Mouse (Mus musculus): ENCODE results near the gene Sec16a.

Gene Sec16a

GRCm38 (mm10) chr2:26444946-26445665 is at the start of gene Sec16a:
Sec16a (minus strand) TSS chr2:26445216.
- DNase-seq: peak; percentile 100

DNA sequence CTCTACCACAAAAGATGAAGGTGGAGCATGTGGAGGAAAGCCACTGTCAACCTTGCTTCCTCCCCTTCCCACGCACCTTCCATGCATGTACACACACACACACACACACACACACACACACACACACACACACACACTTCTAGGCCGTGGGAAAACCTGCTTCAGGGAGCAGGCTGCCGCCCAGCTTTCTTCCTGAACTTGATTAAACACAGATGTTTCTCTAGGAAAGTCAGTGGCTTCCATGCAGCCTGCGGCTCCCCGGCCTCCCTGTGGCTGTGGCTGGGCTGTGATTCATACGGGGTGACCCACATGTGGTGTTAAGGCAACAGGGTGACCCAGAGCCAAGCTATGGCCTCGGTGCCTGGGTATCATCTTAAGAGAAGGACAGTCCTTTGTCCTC is 49.4 kb upstream of the Sec16a start:
- DNase-seq: no peak

GRCm38 (mm10) chr2:26493021-26493781 is 48.2 kb upstream of the Sec16a start:
- DNase-seq: peak; percentile 66

DNA sequence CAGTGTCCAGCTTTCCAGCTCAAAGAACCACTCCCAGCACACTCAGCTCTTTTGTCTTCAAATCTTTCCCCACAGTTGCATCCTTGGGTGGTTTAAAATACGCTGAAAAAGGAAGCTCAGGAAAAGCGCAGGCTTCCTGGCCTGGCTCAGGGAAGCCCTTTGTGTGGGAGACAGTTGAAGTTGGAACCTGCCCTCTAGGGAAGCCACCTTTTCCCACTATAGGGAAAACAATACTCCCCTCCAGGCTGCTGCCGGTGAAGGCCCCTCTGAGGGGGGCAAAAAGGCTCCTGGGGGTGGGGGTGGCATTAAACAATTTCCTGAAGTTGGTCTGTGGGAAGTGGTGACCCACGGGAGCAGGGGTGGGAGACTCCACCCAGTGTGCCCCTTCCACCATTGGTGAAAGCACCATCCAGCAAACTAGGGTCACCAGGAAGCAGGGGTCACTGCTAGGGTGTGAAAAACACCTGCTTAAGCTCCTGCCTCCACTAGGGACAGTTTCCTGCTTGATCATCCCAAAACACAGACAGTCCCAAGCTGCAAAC is 45.8 kb upstream of the Sec16a start:
- DNase-seq: no peak

DNA sequence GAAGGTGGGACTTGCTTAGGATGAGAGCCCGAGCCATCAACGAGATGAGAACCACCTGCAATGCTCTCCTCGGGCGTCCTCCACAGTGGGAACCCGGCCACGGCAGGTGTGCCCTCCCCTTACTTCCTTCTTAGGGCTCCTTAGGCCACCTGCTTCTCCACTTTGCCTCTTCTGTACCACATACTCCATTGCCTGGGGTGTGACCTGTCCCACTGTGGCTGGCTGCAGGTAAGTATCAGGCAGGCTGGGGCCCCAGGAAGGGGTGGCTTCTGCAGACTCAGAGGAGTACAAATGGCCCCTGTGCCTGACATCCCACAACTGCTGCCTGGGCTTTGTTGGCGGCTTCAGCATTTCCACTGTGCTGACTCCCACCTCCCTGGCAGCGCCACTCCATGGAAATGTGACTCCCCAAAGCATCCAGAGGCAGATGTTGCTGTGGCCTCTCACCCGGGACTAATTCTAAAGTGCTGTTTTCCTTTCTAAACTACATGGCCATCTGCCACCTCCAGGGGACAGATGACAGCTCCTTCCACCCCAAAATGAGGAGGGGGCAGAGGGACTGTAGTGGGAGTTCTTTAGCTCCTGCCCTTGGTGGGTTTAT is 43.6 kb upstream of the Sec16a start:
- peak; percentile 51 for DNase-seq

DNA sequence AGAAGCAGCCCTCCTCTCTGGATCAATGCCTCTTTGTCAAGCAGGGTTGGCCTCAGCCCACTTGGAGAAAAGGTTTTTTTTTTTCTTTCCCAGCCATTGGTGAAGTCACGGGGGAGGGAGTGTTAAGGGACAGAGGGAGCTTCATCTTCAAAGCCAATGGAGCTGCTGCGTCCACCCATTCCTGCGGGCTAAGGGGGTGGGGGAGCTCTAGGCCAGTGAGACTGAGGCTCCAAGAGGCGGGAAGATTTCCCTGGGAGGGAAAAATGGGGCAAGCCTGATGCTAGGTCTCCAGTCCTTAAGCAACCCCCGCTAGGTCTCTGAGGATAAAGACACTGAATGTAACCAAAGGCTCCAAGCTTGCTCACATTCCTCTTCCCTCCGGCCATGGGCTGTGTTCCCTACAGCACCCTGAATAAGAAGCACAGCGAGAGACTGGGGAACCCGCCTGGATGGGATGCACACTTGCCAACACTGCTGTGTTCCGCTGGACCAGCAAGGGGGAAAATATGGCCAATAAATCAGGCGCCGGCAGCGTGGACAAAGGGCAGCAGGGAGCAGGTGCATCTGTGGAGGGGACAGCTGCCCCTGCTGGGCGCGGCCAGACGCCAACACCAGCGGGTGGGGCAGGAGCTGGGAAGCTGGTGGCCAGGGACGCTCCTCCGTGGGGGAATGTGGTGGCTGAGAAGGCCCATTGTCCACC is 42.5 kb upstream of the Sec16a start:
- no peak for DNase-seq

DNA sequence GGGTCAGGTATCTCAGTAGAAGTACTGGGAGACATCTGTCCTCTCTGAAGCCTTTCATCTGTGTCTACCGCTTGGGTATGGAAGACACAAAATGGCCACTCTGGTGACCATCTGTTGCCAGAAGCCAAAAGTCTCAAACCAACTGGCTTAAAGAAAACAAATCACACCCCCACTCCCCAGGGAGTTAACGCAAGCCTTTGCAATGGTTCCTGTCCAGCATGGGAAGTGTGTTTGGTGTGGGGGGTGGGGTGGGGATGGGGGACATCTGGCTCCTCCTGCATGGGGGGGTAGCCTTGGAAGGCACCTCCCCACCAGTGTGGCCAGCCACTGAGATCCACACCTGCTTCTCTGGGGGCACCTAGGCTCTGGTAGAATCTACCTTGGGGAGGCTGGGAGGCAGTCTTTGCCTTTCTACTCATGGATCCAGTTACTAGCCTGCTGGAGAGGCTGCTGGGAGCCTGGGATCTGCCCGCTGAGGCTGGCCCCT is 41.9 kb upstream of the Sec16a start:
- DNase-seq: no peak

- no peak for DNase-seq
Measured at GRCm38 (mm10) chr2:26486264-26486810, 41.3 kb upstream of the Sec16a start.

GRCm38 (mm10) chr2:26485710-26486109 is 40.7 kb upstream of the Sec16a start:
- DNase-seq: no peak

GRCm38 (mm10) chr2:26485278-26485677 is 40.3 kb upstream of the Sec16a start:
- no peak for DNase-seq

GRCm38 (mm10) chr2:26484169-26484568 is 39.2 kb upstream of the Sec16a start:
- no peak for DNase-seq

DNA sequence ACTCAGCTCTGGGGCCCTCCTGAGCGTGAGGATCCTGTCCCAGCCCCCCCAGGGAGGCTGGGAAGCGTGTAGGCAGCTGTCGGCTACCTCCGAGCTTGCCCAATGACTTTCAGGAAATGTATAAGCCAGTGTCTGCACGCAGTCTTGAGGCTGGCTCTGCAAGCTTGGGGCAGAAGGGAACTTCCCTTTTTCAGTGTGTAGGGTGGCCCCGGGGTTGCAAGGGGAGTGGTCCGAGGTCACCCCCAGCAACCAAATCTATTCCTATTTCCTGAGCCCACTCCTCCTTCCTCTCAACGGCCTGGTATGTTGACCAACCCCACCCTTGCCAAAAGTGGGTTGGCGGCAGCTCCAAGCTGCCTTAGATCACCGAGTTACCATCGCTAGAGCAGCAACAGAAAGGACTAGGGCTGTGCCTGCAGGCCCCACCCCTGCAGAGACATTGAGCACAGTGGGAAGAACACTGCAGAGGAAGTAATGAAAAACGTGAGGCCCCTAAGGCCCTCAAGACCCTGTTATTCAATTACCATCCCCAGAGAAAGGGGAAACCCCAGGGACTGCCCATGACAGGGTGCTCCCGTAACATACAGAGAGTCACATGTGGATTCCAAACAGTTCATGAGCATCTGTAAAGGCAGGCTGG is 38.3 kb upstream of the Sec16a start:
- DNase-seq: no peak

DNA sequence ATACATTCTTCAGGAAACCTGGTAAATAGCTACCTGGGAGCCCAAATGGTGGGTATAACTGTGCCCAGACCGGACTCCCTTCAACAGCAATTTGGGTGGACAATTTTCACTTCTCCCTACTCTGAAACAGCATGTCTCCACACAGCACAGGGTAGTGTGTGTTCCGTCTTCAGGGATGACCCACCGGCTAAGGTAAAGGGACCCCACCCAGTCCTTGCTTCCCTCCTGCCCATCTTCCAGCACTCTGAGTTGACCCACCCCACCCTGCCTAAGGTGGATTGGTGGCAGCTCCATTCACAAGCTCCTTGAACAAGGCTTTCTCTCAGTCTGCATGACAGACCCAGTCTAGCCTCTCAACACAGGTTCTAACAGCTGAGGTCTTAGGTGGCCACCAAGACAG is 37.8 kb upstream of the Sec16a start:
- no peak for DNase-seq

GRCm38 (mm10) chr2:26481724-26482495 is 36.9 kb upstream of the Sec16a start:
- DNase-seq: no peak

GRCm38 (mm10) chr2:26480911-26481310 is 35.9 kb upstream of the Sec16a start:
- no peak for DNase-seq

- no peak for DNase-seq
Measured at GRCm38 (mm10) chr2:26478685-26479205, 33.7 kb upstream of the Sec16a start.

GRCm38 (mm10) chr2:26477911-26478310 is 32.9 kb upstream of the Sec16a start:
- DNase-seq: no peak

DNA sequence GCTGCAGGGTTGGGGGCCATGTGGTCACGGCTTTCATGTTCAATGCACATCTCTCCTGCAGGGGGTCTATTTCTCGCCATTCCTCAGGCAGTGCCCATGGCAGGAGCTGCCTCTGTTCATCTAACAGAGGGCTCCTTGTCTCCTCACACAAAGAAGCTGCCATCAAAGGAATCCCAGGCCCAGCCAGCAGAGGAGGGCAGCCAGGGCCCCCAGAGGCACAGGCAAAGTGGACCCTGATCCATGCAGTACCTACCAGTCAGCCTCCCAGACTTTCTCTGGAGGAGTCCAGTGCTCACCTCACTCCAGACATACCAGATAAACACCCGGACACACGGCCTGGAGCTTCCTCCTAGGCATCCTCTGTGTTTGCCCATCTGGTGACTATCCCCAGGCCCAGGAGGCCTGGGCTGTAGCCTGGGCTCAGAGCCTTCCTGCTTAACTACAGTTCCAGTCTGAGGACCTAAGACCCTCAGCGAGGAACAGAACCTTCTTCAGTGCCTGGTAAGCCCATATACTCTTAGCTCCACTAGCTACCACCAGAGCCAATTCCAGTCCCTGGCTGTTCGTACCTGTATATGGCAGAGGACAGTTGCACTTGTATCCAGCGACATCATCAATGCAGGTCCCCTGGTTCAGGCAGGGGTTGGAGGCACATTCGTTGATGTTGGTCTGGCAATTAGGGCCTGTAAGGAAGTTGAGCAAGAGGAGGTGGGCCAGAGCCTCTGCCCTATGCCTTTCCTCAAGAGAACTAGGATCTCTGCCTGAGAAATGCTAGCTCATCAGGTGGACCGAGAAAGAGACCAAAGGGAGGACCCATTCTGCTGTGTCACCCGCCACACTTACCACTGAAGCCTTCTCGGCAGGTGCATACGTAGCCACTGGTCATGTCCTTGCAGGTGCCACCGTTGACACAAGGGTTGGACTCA is 30.8 kb upstream of the Sec16a start:
- DNase-seq: no peak

DNA sequence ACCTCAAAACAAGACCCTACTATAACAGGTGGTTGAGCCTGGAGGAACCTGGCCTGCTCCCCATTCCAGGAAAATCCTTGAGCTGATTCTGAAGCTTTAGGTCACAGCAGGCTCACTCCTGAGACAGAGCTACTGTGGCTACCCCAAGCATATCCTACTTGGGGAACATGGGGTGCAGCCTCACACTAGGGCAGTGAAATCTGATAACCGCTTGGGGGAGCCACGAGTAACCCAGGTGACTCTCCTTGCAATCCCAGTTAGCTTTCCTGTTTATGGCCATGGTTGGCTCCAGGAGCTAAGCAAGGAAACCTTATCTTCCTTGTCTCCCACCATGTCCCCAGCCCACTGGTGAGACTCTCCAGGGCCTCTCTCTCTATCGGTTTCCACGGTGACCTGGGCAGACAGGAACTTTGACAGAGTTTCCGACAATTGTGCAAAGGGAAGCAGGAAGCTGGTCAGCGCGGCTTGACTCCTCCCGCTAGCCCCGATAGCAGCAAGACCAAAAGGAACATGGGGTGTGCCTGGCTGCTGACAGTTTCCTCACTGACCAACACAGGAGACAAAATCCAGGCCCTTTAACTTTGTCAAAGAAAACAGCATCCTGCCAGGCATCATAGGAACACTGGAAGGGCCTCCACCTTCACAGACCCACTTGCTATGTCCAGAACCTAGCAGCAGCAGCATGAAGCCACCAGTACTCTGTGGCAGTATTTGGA is 29.9 kb upstream of the Sec16a start:
- DNase-seq: no peak
